Mouse (Mus musculus): ENCODE results near the gene Nif3l1. TPM values are rescaled to one million over a fixed set of nuclear protein-coding genes. Genes with fewer than 3 reads are reported as not detected.
A peak's percentile ranks its signal among the peaks of the same experiment; 100 is the strongest.

Gene Nif3l1
- total and polyA plus RNA-seq, 2 experiments from 2014 or later, result 28.7 to 39.1 TPM

- Histone ChIP-seq H3K9me3 (ENCODE audit: low read length) (no peaks in the 10 kb centered on the region), H3K4me3 (ENCODE audit: low read depth, low read length) (no peak overlapping the region), H3K27ac (ENCODE audit: low read depth, low read length) (no peak overlapping the region), H3K4me2 (ENCODE audit: low read depth, low read length, poor library complexity, severe bottlenecking) (no peak overlapping the region), H3K4me1 (ENCODE audit: insufficient read depth, low read length) (no peaks in the 10 kb centered on the region), H3K36me3 (ENCODE audit: insufficient read depth, low read length) (peaks cover 37% of the 10 kb centered on the region), H3K27me3 (ENCODE audit: insufficient read depth, low read length) (no peaks in the 10 kb centered on the region), H3K9ac (replicated peaks; ENCODE audit: low read length, poor library complexity, severe bottlenecking) (no peak overlapping the region)
- ATAC-seq (ENCODE audit: low FRiP score), result 0 out of 2 replicates have a peak, but pooled peaks have one; percentile 6
- DNase-seq (ENCODE audit: low spot score), result no peak
- 97% methylated on average over 7 of the region's 7 CpGs for WGBS
- TF ChIP-seq CTCF (IDR thresholded peaks at IDR 0.05), result no peak
These were observed 37.6 kb upstream of the Nif3l1 start for GRCm38 (mm10) chr1:58407321-58407720.

GRCm38 (mm10) chr1:58408141-58408540, 36.8 kb upstream of the Nif3l1 start:
- WGBS, result 85% methylated on average over 6 of the region's 6 CpGs
- H3K36me3 ChIP-seq (ENCODE audit: insufficient read depth, low read length), result peaks cover 36% of the 10 kb centered on the region
- H3K4me1 ChIP-seq (ENCODE audit: insufficient read depth, low read length), result no peaks in the 10 kb centered on the region
- DNase-seq (ENCODE audit: low spot score), result no peak
- H3K4me3 ChIP-seq (ENCODE audit: low read depth, low read length), result no peak overlapping the region
- H3K27ac ChIP-seq (ENCODE audit: low read depth, low read length), result no peak overlapping the region
- no peaks in the 10 kb centered on the region for H3K9me3 ChIP-seq (ENCODE audit: low read length)
- TF ChIP-seq CTCF (IDR thresholded peaks at IDR 0.05), result no peak
- H3K9ac ChIP-seq (replicated peaks; ENCODE audit: low read length, poor library complexity, severe bottlenecking), result no peak overlapping the region
- H3K4me2 ChIP-seq (ENCODE audit: low read depth, low read length, poor library complexity, severe bottlenecking), result no peak overlapping the region
- ATAC-seq (ENCODE audit: low FRiP score), result no peak
- no peaks in the 10 kb centered on the region for H3K27me3 ChIP-seq (ENCODE audit: insufficient read depth, low read length)

- H3K4me3 ChIP-seq (ENCODE audit: low read depth, low read length), result no peak overlapping the region
- H3K4me1 ChIP-seq (ENCODE audit: insufficient read depth, low read length), result no peaks in the 10 kb centered on the region
- no peak overlapping the region for H3K27ac ChIP-seq (ENCODE audit: low read depth, low read length)
- H3K9ac ChIP-seq (replicated peaks; ENCODE audit: low read length, poor library complexity, severe bottlenecking), result no peak overlapping the region
- no peak overlapping the region for H3K4me2 ChIP-seq (ENCODE audit: low read depth, low read length, poor library complexity, severe bottlenecking)
- DNase-seq (ENCODE audit: low spot score) (no peak), ATAC-seq (ENCODE audit: low FRiP score) (no peak)
- no peaks in the 10 kb centered on the region for H3K27me3 ChIP-seq (ENCODE audit: insufficient read depth, low read length)
- no peaks in the 10 kb centered on the region for H3K9me3 ChIP-seq (ENCODE audit: low read length)
- WGBS, result 85% methylated on average over 5 of the region's 5 CpGs
- H3K36me3 ChIP-seq (ENCODE audit: insufficient read depth, low read length), result peaks cover 39% of the 10 kb centered on the region
- TF ChIP-seq CTCF (IDR thresholded peaks at IDR 0.05), result no peak
These were observed 35.3 kb upstream of the Nif3l1 start for GRCm38 (mm10) chr1:58409553-58410197.

- 84% methylated on average over 3 of the region's 3 CpGs for WGBS
- no peak for TF ChIP-seq CTCF (IDR thresholded peaks at IDR 0.05)
- no peaks in the 10 kb centered on the region for H3K4me1 ChIP-seq (ENCODE audit: insufficient read depth, low read length)
- no peak overlapping the region for H3K4me3 ChIP-seq (ENCODE audit: low read depth, low read length)
- ATAC-seq (ENCODE audit: low FRiP score) (no peak), DNase-seq (ENCODE audit: low spot score) (no peak)
- no peak overlapping the region for H3K4me2 ChIP-seq (ENCODE audit: low read depth, low read length, poor library complexity, severe bottlenecking)
- H3K9me3 ChIP-seq (ENCODE audit: low read length), result no peaks in the 10 kb centered on the region
- peaks cover 44% of the 10 kb centered on the region for H3K36me3 ChIP-seq (ENCODE audit: insufficient read depth, low read length)
- no peak overlapping the region for H3K9ac ChIP-seq (replicated peaks; ENCODE audit: low read length, poor library complexity, severe bottlenecking)
- no peak overlapping the region for H3K27ac ChIP-seq (ENCODE audit: low read depth, low read length)
- no peaks in the 10 kb centered on the region for H3K27me3 ChIP-seq (ENCODE audit: insufficient read depth, low read length)
These were observed 34.8 kb upstream of the Nif3l1 start for GRCm38 (mm10) chr1:58410198-58410588.

GRCm38 (mm10) chr1:58410776-58411175, 34.2 kb upstream of the Nif3l1 start:
- H3K36me3 ChIP-seq (ENCODE audit: insufficient read depth, low read length), result peaks cover 47% of the 10 kb centered on the region
- no peak overlapping the region for H3K4me2 ChIP-seq (ENCODE audit: low read depth, low read length, poor library complexity, severe bottlenecking)
- no peak for TF ChIP-seq CTCF (IDR thresholded peaks at IDR 0.05)
- H3K27ac ChIP-seq (ENCODE audit: low read depth, low read length), result no peak overlapping the region
- whole genome bisulfite sequencing, result 88% methylated on average over 7 of the region's 7 CpGs
- H3K27me3 ChIP-seq (ENCODE audit: insufficient read depth, low read length), result no peaks in the 10 kb centered on the region
- ATAC-seq (ENCODE audit: low FRiP score) (no peak), DNase-seq (ENCODE audit: low spot score) (no peak)
- H3K9me3 ChIP-seq (ENCODE audit: low read length), result no peaks in the 10 kb centered on the region
- no peak overlapping the region for H3K9ac ChIP-seq (replicated peaks; ENCODE audit: low read length, poor library complexity, severe bottlenecking)
- no peak overlapping the region for H3K4me3 ChIP-seq (ENCODE audit: low read depth, low read length)
- no peaks in the 10 kb centered on the region for H3K4me1 ChIP-seq (ENCODE audit: insufficient read depth, low read length)

GRCm38 (mm10) chr1:58415442-58415841, 29.5 kb upstream of the Nif3l1 start:
- WGBS, result 28% methylated on average over 1 of the region's 1 CpGs
- H3K4me3 ChIP-seq (ENCODE audit: low read depth, low read length), result no peak overlapping the region
- TF ChIP-seq CTCF (IDR thresholded peaks at IDR 0.05), result peak; percentile 44
- no peaks in the 10 kb centered on the region for H3K4me1 ChIP-seq (ENCODE audit: insufficient read depth, low read length)
- peaks cover 69% of the 10 kb centered on the region for H3K36me3 ChIP-seq (ENCODE audit: insufficient read depth, low read length)
- no peaks in the 10 kb centered on the region for H3K9me3 ChIP-seq (ENCODE audit: low read length)
- no peak overlapping the region for H3K27ac ChIP-seq (ENCODE audit: low read depth, low read length)
- no peak overlapping the region for H3K9ac ChIP-seq (replicated peaks; ENCODE audit: low read length, poor library complexity, severe bottlenecking)
- no peaks in the 10 kb centered on the region for H3K27me3 ChIP-seq (ENCODE audit: insufficient read depth, low read length)
- ATAC-seq (ENCODE audit: low FRiP score) (no peak), DNase-seq (ENCODE audit: low spot score) (no peak)
- no peak overlapping the region for H3K4me2 ChIP-seq (ENCODE audit: low read depth, low read length, poor library complexity, severe bottlenecking)
